Mouse (Mus musculus): ENCODE measurements at regions not wholly inside any gene's neighbourhood (a gene's known extent, or its start where the extent isn't known, plus 50 kb on each side); places are given as distances from the start of the nearest gene placed in this dataset.

DNA sequence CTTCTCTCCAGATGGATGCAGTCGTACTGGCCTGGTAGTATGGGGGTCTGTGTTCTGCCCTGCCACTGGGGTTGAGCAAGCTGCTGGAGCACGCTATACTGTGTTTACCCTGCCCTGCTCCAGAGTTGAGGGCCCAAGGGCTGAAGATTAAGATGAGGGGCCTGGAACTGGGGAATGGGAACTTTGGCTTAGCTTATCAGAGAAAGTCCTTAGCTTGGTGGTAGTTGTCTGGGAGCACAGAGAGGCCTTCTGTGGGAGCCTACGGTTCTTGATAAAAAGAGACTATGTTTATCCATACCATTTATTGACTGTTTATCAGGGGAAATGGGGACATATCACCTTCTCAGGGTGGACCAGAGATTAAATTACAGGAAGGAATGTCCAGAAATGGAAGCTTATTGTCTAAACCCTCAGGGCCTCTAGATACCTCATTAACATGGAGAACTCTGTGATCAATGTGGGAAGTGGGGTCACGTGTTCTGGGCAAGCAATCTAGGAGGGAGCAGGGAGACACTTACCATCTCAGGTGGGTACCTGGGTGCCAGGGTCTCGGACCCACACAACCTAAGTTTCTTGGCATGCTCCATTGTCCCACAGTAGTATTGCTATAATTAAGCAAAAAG, 58.7 kb downstream of the Mycn start:
- no peaks in the 10 kb centered on the region for H3K36me3 ChIP-seq (ENCODE audit: control insufficient read depth, insufficient read depth, low read length)
- H3K9ac ChIP-seq (ENCODE audit: low read depth, low read length): no peak overlapping the region
- no peak for DNase-seq (ENCODE audit: extremely low read depth, low read depth, low spot score)
- H3K4me1 ChIP-seq (ENCODE audit: control insufficient read depth, insufficient read depth, low read length): no peaks in the 10 kb centered on the region
- TF ChIP-seq CTCF (IDR thresholded peaks at IDR 0.05; ENCODE audit: low read depth, low read length): no peak
- TF ChIP-seq POLR2A (IDR thresholded peaks at IDR 0.05; ENCODE audit: extremely low read depth, insufficient read depth, low read length): no peak
- H3K27me3 ChIP-seq (ENCODE audit: control insufficient read depth, insufficient read depth, low read length): no peaks in the 10 kb centered on the region
- no peaks in the 10 kb centered on the region for H3K79me2 ChIP-seq (ENCODE audit: control insufficient read depth, insufficient read depth, low read length)
- no peak overlapping the region for H3K27ac ChIP-seq (replicated peaks; ENCODE audit: insufficient read depth, low read depth, low read length)
- 91% methylated on average over 5 of the region's 5 CpGs for WGBS
- no peak overlapping the region for H3K4me3 ChIP-seq (ENCODE audit: insufficient read depth, low read depth, low read length)

- no peak overlapping the region for H3K27ac ChIP-seq (replicated peaks; ENCODE audit: insufficient read depth, low read depth, low read length)
- H3K9ac ChIP-seq (ENCODE audit: low read depth, low read length): no peak overlapping the region
- H3K27me3 ChIP-seq (ENCODE audit: control insufficient read depth, insufficient read depth, low read length): no peaks in the 10 kb centered on the region
- WGBS: 100% methylated on average over 2 of the region's 2 CpGs
- no peak for DNase-seq (ENCODE audit: extremely low read depth, low read depth, low spot score)
- H3K4me3 ChIP-seq (ENCODE audit: insufficient read depth, low read depth, low read length): no peak overlapping the region
- no peaks in the 10 kb centered on the region for H3K36me3 ChIP-seq (ENCODE audit: control insufficient read depth, insufficient read depth, low read length)
- no peak for TF ChIP-seq POLR2A (IDR thresholded peaks at IDR 0.05; ENCODE audit: extremely low read depth, insufficient read depth, low read length)
- TF ChIP-seq CTCF (IDR thresholded peaks at IDR 0.05; ENCODE audit: low read depth, low read length): no peak
- H3K79me2 ChIP-seq (ENCODE audit: control insufficient read depth, insufficient read depth, low read length): no peaks in the 10 kb centered on the region
- H3K4me1 ChIP-seq (ENCODE audit: control insufficient read depth, insufficient read depth, low read length): no peaks in the 10 kb centered on the region
Observed at GRCm38 (mm10) chr12:12878031-12878430, 63.7 kb downstream of the Mycn start.

DNA sequence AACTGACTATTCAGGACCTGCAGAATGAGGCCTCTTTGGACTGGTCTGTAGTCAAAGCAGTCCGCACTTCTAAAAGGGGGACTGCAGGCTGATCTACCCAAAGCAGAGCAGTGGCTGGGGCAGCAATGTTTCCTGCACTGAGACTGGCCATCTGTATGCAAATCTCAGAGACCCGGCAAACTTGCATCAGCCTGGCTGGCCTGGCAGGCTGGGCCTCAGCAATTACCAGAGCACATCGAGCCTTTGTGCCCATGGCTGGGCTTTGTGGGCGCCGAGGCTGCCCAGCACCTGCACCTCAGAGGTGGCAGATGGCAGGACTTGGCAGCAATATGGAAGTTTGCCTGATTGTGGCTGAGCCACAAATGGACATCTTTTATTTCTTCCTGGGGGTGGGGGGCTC, 64.2 kb downstream of the Mycn start:
- no peaks in the 10 kb centered on the region for H3K79me2 ChIP-seq (ENCODE audit: control insufficient read depth, insufficient read depth, low read length)
- no peak for TF ChIP-seq CTCF (IDR thresholded peaks at IDR 0.05; ENCODE audit: low read depth, low read length)
- TF ChIP-seq POLR2A (IDR thresholded peaks at IDR 0.05; ENCODE audit: extremely low read depth, insufficient read depth, low read length): no peak
- no peaks in the 10 kb centered on the region for H3K36me3 ChIP-seq (ENCODE audit: control insufficient read depth, insufficient read depth, low read length)
- H3K4me1 ChIP-seq (ENCODE audit: control insufficient read depth, insufficient read depth, low read length): no peaks in the 10 kb centered on the region
- H3K4me3 ChIP-seq (ENCODE audit: insufficient read depth, low read depth, low read length): no peak overlapping the region
- DNase-seq (ENCODE audit: extremely low read depth, low read depth, low spot score): no peak
- WGBS: 93% methylated on average over 5 of the region's 5 CpGs
- H3K9ac ChIP-seq (ENCODE audit: low read depth, low read length): no peak overlapping the region
- H3K27me3 ChIP-seq (ENCODE audit: control insufficient read depth, insufficient read depth, low read length): no peaks in the 10 kb centered on the region
- H3K27ac ChIP-seq (replicated peaks; ENCODE audit: insufficient read depth, low read depth, low read length): no peak overlapping the region

DNA sequence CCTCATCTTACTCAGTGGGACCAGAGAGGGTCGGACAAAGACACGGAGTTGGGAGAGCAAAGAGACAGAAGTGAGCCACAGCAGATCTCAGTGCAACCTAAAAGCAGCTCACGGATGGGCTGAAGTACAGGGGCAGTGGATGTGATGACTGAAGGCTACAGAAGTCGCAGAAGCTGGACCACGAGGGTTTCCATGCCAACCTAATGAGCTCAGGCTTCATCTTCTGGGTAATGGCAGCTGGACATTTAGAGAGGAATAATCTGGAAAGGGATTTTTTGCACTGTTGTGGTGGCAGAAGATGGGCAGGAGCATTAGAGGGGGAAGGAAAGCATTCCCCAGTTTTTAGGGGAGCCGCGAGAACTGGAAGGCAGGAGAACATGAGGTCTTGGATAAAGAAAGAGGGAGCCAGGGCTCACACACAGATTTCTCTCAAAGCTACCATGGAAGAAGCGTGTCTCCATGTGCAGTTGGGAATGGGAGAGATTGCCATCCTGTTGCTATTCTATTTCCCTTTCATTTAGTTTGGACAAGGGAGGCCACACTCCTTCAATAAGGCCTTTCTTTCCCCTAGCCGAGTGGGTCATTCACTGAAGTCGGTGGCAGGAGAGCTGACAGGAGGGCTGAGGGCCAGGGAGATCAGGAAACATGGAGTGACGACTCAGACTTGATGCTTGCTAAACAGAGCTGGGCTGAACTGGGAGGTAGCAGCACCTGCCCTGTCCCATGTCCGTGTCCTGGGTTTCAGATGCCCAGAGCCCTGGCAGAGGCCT, 65.6 kb downstream of the Mycn start:
- no peak overlapping the region for H3K9ac ChIP-seq (ENCODE audit: low read depth, low read length)
- H3K36me3 ChIP-seq (ENCODE audit: control insufficient read depth, insufficient read depth, low read length): no peaks in the 10 kb centered on the region
- WGBS: 91% methylated on average over 12 of the region's 12 CpGs
- no peak overlapping the region for H3K27ac ChIP-seq (replicated peaks; ENCODE audit: insufficient read depth, low read depth, low read length)
- no peaks in the 10 kb centered on the region for H3K4me1 ChIP-seq (ENCODE audit: control insufficient read depth, insufficient read depth, low read length)
- H3K4me3 ChIP-seq (ENCODE audit: insufficient read depth, low read depth, low read length): no peak overlapping the region
- no peak for DNase-seq (ENCODE audit: extremely low read depth, low read depth, low spot score)
- no peak for TF ChIP-seq CTCF (IDR thresholded peaks at IDR 0.05; ENCODE audit: low read depth, low read length)
- no peak for TF ChIP-seq POLR2A (IDR thresholded peaks at IDR 0.05; ENCODE audit: extremely low read depth, insufficient read depth, low read length)
- H3K79me2 ChIP-seq (ENCODE audit: control insufficient read depth, insufficient read depth, low read length): no peaks in the 10 kb centered on the region
- H3K27me3 ChIP-seq (ENCODE audit: control insufficient read depth, insufficient read depth, low read length): no peaks in the 10 kb centered on the region

DNA sequence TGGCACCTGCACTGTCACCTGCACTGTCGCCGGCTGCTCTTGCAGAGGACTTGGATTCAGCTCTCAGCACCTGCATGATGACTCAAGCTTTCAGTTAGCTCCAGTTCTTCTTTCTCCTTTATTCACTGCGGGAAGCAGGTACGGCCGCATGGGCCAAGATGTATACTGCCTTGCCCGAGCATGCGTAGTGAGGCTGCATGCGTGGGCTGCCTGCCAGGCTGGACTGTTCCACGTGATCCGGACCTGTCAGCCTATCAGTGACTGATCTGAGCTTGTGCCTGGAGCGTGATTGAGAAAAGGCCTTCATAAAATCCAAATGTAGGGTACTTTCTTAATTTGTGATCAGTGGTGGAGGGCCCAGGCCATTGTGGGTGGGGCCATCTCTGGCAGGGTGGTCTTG, 68.2 kb downstream of the Mycn start:
- no peaks in the 10 kb centered on the region for H3K4me1 ChIP-seq (ENCODE audit: control insufficient read depth, insufficient read depth, low read length)
- H3K79me2 ChIP-seq (ENCODE audit: control insufficient read depth, insufficient read depth, low read length): no peaks in the 10 kb centered on the region
- no peaks in the 10 kb centered on the region for H3K27me3 ChIP-seq (ENCODE audit: control insufficient read depth, insufficient read depth, low read length)
- TF ChIP-seq POLR2A (IDR thresholded peaks at IDR 0.05; ENCODE audit: extremely low read depth, insufficient read depth, low read length) (no peak), CTCF (IDR thresholded peaks at IDR 0.05; ENCODE audit: low read depth, low read length) (no peak)
- no peak for DNase-seq (ENCODE audit: extremely low read depth, low read depth, low spot score)
- no peaks in the 10 kb centered on the region for H3K36me3 ChIP-seq (ENCODE audit: control insufficient read depth, insufficient read depth, low read length)
- H3K4me3 ChIP-seq (ENCODE audit: insufficient read depth, low read depth, low read length): no peak overlapping the region
- no peak overlapping the region for H3K9ac ChIP-seq (ENCODE audit: low read depth, low read length)
- no peak overlapping the region for H3K27ac ChIP-seq (replicated peaks; ENCODE audit: insufficient read depth, low read depth, low read length)
- 92% methylated on average over 11 of the region's 11 CpGs for WGBS

- no peaks in the 10 kb centered on the region for H3K4me1 ChIP-seq (ENCODE audit: control insufficient read depth, insufficient read depth, low read length)
- no peak overlapping the region for H3K9ac ChIP-seq (ENCODE audit: low read depth, low read length)
- WGBS: 66% methylated on average over 4 of the region's 4 CpGs
- H3K27ac ChIP-seq (replicated peaks; ENCODE audit: insufficient read depth, low read depth, low read length): no peak overlapping the region
- no peaks in the 10 kb centered on the region for H3K27me3 ChIP-seq (ENCODE audit: control insufficient read depth, insufficient read depth, low read length)
- H3K36me3 ChIP-seq (ENCODE audit: control insufficient read depth, insufficient read depth, low read length): no peaks in the 10 kb centered on the region
- DNase-seq (ENCODE audit: extremely low read depth, low read depth, low spot score): no peak
- TF ChIP-seq POLR2A (IDR thresholded peaks at IDR 0.05; ENCODE audit: extremely low read depth, insufficient read depth, low read length) (no peak), CTCF (IDR thresholded peaks at IDR 0.05; ENCODE audit: low read depth, low read length) (no peak)
- H3K79me2 ChIP-seq (ENCODE audit: control insufficient read depth, insufficient read depth, low read length): no peaks in the 10 kb centered on the region
- H3K4me3 ChIP-seq (ENCODE audit: insufficient read depth, low read depth, low read length): no peak overlapping the region
Observed at GRCm38 (mm10) chr12:12872974-12873373, 68.7 kb downstream of the Mycn start.
